Mouse (Mus musculus): Measurements from ENCODE around the gene Sipa1l1.

Gene Sipa1l1

DNA sequence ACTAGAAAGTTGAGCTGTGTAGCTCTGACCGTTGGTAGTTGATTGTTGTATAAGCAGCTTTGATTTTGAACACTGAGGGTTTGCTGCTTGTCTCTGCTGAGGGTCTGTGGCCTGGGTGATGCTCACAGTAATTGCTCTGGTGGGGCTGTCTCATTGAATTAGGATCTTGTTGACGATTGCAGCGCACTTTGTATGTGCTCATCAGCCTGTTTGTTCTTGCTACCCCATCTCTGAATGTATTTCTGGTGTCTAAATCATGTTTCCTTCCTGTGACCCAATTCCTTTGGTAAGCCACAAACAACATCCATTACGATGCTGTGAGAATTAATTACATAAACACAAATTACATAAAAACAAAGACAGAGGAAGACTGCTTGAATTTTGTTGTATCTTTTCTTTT, 39.5 kb downstream of the Sipa1l1 start:
- DNase-seq (ENCODE audit: low read depth, low spot score), result no peak

DNA sequence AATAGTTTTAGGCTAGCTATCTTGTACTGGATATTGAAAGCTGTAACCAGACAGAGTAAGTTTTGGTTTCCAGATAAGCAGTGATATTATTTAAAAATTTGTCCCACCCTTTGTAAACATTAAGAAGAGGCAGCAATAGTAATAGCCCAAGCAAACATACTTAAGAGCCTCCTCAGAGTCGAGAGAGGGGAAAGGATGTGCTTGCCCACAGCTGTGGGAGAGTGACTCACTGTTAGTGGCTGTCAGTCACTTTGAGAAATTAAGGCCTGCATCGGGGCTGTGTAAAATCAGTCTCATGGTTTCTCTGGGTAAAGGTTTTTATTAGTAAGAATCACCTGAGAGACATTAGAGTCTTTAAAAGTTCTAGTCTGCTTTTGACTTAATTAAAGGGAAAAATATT, 40.6 kb downstream of the Sipa1l1 start:
- no peak for DNase-seq (ENCODE audit: low read depth, low spot score)

GRCm38 (mm10) chr12:82213056-82213455, 43.9 kb downstream of the Sipa1l1 start:
- DNase-seq (ENCODE audit: low read depth, low spot score), result no peak

DNA sequence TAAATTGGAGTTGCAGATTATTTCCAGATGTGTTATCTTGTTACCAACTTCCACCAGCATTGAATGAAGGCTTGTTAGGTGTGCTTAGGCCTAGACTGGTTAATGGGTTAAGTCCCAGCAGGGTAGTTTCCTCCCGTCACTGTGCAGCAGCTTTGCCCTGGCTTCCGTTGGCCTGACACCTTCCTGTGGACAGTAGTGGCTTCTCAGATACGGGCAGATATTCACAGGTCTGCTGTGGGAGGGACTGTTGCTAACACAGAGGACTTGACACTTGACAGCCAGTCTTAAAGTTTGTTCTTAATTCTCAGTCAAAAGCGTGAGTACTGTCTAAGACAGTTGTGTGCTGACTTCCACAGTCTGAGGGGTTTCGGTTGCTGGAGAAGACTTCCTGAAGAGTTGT, 45.8 kb downstream of the Sipa1l1 start:
- no peak for DNase-seq (ENCODE audit: low read depth, low spot score)

DNA sequence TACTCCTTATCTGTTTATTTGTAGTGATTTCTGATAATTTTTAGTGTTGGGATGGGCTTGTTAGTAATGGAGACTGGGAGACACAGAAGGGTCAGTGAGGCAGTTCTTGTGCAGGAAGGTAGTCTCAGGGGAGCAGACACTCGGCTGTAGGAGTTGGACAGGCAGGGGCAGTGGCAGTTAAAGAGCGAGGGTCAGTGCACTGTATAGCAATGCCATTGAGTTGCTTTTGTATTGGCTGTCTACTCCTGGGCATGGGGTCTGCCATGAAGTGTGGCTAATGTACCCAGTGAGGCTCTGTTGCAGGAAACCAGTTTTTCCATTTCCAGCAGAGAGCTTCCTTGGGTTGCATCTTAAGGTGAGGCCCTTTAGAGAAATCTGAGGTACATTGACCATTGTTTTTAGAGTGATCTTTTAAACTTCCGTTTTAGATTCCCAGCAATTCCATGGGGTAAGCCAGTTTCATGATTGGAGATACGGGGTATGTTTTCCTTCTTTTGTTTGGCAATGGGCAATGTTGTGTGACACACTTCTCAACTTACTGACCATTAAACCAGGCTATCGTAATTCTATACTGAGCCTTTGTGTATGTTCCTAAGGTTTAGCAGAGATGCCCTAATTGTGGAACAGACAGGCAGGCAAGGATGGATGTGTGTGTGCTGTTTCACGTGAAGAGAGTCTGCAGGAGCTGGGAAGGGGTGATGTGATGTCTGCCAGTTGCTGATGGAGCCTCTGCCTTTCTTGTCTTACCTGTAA, 47.9 kb downstream of the Sipa1l1 start:
- no peak for DNase-seq (ENCODE audit: low read depth, low spot score)

GRCm38 (mm10) chr12:82218201-82218600, 49.1 kb downstream of the Sipa1l1 start:
- no peak for DNase-seq (ENCODE audit: low read depth, low spot score)

DNA sequence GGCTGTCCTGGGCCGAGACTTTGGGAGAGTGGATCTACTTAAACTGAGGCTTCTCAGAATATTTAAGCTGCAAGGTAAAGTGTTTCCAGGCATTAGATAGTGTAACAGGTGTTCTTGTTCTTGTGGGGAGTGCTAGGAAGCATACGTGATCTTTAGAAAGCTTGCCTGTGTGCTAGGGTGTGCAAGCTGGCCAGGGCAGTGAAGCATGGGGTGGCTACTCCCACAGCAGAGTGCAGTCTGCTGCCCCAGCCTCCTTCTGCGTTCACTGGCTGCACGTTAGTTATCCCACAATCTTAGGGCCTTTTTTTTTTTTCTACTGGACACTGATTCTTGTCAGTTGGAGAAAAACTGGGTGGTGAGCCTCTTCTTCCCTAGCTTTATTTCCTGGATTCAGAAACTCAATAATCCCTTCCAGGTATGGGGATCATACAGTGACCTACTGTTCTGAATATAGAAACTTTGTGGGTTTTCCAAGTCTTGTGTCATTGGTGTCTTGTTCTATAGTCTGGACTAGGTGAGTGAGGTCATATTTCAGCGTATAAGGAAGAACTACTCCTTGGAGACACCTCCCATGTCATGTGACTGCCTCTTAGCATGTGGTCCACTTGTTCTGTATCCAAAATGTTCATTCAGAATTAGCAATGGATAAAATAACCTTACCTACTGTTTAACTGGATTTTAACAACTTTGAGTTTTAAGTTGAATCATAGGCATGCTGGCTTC, 51.4 kb downstream of the Sipa1l1 start:
- no peak for DNase-seq (ENCODE audit: low read depth, low spot score)

DNA sequence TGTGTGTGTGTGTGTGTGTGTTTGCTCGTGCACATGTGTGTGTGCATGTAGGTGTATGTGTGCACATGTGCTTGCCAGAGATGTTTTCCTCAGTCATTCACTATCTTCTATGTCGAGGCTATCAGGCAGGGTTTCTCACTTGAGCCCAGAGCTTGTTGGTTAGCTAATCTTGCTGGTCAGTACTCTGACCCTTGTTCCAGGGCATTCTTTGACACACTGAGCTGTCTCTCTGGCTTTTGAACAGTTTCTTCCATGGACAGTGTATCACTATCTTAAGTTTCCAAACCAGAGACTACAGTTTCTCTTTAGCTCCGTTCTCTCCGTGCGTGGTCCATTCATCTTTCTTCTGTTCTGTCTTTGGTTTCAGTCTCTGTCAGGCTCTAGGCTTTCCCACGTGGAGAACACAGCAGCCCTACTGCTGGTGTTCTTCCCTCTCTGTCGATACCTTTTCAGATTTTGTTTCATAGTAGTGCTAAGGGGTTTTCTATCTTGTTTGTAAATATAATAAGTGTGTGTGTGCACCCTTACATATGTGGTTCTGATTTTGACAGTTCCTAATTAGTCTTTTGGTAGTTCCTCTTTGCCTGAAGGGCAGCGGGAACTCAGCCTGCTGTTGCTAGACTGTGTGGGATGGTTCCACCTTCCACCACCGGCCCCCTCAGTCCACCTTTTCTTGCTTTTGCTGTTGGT, 54.2 kb downstream of the Sipa1l1 start:
- no peak for DNase-seq (ENCODE audit: low read depth, low spot score)

DNA sequence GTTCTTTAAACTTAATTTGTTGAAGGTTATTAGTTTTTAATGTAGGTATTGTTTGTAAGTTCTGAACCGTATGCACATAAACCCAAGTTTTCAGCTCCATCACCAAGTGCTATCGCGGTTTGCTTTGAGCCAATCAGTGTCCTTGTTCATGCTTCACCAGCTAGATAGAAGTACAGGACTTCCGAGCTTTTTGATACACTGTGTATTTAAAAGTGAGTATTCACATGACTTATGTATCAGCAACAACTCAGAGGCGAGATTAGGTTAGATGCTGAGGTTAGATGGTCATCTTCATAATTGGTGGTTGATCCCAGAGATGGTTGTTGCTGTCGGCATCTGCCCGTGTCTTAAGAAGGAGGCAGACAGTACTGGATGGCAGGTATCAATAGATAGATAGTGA, 55.7 kb downstream of the Sipa1l1 start:
- DNase-seq (ENCODE audit: low read depth, low spot score), result no peak

DNA sequence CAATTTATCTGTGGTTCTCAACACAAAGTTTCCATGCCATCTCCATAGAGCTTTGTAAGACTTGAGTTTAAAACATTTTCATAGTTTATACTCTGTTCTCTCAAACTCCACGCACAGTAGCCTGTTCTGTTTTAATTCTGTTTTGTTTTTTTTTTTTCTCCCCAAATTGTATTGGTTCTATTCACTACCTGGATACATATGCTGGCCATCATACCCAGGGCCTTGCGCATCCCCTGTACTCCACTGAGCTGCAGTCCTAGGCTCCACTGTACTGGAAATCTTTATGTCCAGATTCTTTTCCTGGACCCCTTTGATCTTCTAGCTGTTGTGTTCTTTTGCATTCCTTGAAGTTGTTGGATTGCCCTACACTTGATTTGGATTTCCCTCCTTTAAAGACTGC, 56.2 kb downstream of the Sipa1l1 start:
- no peak for DNase-seq (ENCODE audit: low read depth, low spot score)

GRCm38 (mm10) chr12:82225751-82226228, 56.7 kb downstream of the Sipa1l1 start:
- peak; percentile 36 for DNase-seq (ENCODE audit: low read depth, low spot score)

GRCm38 (mm10) chr12:82226311-82227066, 57.4 kb downstream of the Sipa1l1 start:
- no peak for DNase-seq (ENCODE audit: low read depth, low spot score)

DNA sequence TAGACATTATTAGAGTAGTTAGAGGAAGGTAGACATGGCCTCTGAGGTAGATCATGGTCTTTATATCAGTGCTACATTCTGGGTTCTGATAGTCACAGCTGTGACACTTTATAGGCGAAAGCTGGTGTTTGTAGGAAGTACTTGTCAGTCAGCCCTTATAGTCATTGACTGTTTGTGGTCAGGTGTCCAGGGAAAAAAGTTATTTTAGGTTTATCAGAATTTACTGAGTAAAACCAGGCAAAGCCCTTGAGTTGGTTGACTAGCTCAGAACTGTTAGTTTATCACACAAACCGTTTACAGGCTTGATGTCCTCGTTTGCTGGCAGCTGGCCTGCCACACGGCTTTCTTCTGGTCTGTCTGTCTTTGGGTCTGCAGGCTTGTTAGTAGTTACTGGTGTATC, 61.0 kb downstream of the Sipa1l1 start:
- no peak for DNase-seq (ENCODE audit: low read depth, low spot score)

DNA sequence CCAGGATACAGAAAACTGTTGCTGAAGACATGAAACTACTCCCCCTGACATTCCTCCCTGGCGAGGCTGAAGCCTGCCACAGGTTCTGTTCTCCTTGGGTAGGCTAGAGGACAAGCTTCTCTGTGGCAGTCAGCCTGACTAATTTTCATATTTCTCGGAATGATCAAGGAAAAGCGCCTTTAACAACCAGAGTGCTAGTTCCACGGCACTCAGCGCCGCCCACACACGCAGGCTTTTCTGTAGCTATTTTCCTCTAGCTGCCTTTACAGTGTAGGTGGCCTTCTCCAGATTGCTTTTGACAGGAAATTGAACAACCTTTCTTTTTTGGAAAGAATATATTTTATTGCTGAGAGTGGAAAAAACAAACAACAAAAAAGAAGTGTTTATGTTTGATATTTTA, 62.1 kb downstream of the Sipa1l1 start:
- peak; percentile 84 for DNase-seq (ENCODE audit: low read depth, low spot score)

GRCm38 (mm10) chr12:82233177-82233576, 64.1 kb downstream of the Sipa1l1 start:
- DNase-seq (ENCODE audit: low read depth, low spot score), result no peak

DNA sequence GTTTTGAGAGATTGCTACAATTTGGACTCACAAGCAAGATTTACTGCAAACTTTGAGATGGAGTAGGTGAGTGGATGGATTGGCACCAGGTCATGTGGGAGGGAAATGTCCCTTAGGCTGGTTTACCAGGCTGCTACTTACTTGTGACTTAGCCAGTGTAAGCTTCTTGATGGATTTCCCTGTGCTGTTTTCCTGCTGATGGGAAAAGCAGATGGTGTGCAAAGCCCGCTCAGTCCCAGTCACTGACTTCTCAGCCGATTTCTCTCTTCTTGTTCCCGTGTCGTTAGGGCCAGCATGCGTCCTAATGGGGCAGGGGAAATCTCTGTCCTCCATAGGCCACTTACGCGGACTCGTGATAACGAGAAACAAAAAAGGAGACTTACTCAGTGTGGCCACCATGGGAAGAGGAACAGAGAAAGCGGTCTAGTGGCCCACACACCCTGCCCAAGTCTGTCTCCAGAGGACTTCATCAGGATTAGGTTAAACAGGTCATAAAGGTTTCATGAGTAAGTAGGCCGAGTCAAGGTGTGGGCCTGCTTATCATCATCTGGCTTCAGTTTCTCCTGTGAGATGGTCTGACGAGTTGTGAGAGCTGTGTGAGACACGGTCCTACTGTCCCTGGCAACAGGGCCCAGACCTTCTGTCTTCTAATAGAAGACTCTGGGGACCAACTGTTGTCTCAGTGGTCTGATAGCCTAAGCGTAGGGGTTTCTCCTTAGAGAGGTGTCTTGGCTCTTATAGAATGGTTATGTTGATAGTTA, 65.5 kb downstream of the Sipa1l1 start:
- DNase-seq (ENCODE audit: low read depth, low spot score), result no peak

GRCm38 (mm10) chr12:82237095-82237494, 68.0 kb downstream of the Sipa1l1 start:
- DNase-seq (ENCODE audit: low read depth, low spot score), result no peak

GRCm38 (mm10) chr12:82237946-82238345, 68.8 kb downstream of the Sipa1l1 start:
- DNase-seq (ENCODE audit: low read depth, low spot score), result no peak

DNA sequence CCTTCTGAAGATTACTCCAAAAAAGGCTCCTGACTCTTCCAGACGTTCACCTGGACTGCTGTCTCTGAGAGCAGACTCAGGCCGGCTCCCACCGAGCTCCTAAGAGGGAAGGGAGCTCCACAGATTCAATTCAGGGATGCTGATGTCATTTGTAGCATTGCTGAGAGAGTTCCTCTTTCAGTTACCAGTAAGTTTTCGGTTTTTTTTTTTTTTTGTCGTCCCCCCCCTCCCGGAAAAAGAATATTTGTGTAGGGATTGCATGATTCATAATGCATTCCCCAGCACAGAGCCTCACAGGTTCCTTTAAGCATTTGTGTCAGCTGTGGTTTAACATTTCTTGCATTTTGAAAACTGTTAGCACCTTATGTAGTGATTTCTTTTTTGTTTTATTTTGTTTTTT, 71.6 kb downstream of the Sipa1l1 start:
- DNase-seq (ENCODE audit: low read depth, low spot score), result no peak

- DNase-seq (ENCODE audit: low read depth, low spot score), result no peak
Measured at GRCm38 (mm10) chr12:82245219-82245618, 76.1 kb downstream of the Sipa1l1 start.

DNA sequence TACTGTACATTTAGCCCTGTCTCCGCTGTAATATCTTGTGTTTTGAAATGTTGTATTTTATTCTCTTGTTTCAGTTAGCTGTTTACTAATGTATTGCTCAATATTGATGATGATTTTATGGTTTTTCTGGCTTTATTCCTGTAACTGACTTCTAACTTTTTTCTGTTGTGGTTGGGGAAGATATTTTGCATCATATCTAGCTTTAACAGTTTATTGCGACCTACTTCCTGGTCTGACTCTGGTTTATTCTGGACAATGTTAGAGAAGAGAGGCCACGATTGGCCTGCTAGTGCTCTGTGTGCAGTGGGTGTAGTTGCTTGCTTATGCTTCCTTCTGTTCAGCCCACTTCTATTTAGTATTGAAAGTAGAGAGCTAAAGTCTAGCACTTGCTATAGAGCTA, 77.3 kb downstream of the Sipa1l1 start:
- DNase-seq (ENCODE audit: low read depth, low spot score), result no peak
